Mouse (Mus musculus) left cerebral cortex, postnatal 10 days (tissue): ENCODE results near the gene Dera. TPM values are rescaled to one million over a fixed set of nuclear protein-coding genes. Genes with fewer than 3 reads are reported as not detected.

Source experiments
- DNase-seq, 2 experiments: peaks; one replicate each; pipeline ENCODE4 v3.0.0; 2021 to 2022; ENCODE audit warnings: low spot score in 2 of 2, mixed read lengths in 1 of 2; ENCODE audit errors: extremely low spot score in 1 of 2
- intact Hi-C: fragments of 180-260 bp; cut with DNase I; formaldehyde crosslinking; loops from one replicate; pipeline ENCODE4 v1.15.1; 2025
- total RNA-seq, 2 experiments: library from RNA; stranded (reverse); gene quantifications; 2 replicates each; pipeline ENCODE4 v1.2.3; 2021

The Dera gene
- total RNA-seq, 2 experiments from 2014 or later = 10.9 to 13.7 TPM

GRCm38 (mm10) chr6:137796596-137797567 is 42.5 kb downstream of the Dera start:
- intact Hi-C loops = loop anchor here (10.0 kb wide), 1 partner anchor 368 kb away; no protein-coding TSS in a partner anchor
- peak in 1 of 2 experiments; percentile 53 for DNase-seq

- intact Hi-C loops = loop anchor here (10.0 kb wide), 1 partner anchor 366 kb away; no protein-coding TSS in a partner anchor
- no peak for DNase-seq
These were observed 44.9 kb downstream of the Dera start for GRCm38 (mm10) chr6:137799253-137799652.

- intact Hi-C loops = no loop called here
These were observed 49.2 kb downstream of the Dera start for GRCm38 (mm10) chr6:137803456-137804005.

GRCm38 (mm10) chr6:137804121-137804520 is 49.8 kb downstream of the Dera start:
- no peak for DNase-seq
- intact Hi-C loops = no loop called here

More at GRCm38 (mm10) chr6:137803456-137804005, 49.2 kb downstream of the Dera start:
- no peak for DNase-seq

GRCm38 (mm10) chr6:137804606-137805005 is 50.3 kb downstream of the Dera start:
- intact Hi-C loops = no loop called here
- no peak for DNase-seq

- DNase-seq = no peak
- intact Hi-C loops = no loop called here
These were observed 52.0 kb downstream of the Dera start for GRCm38 (mm10) chr6:137806342-137806741.

GRCm38 (mm10) chr6:137806806-137807205 is 52.5 kb downstream of the Dera start:
- intact Hi-C loops = no loop called here
- no peak for DNase-seq

GRCm38 (mm10) chr6:137807296-137807695 is 53.0 kb downstream of the Dera start:
- intact Hi-C loops = no loop called here
- no peak for DNase-seq

- intact Hi-C loops = no loop called here
These were observed 54.4 kb downstream of the Dera start for GRCm38 (mm10) chr6:137808706-137809105.

GRCm38 (mm10) chr6:137810136-137810535 is 55.8 kb downstream of the Dera start:
- intact Hi-C loops = no loop called here
- DNase-seq = no peak

More at GRCm38 (mm10) chr6:137808706-137809105, 54.4 kb downstream of the Dera start:
- DNase-seq = no peak

- intact Hi-C loops = no loop called here
These were observed 59.7 kb downstream of the Dera start for GRCm38 (mm10) chr6:137814006-137814405.

GRCm38 (mm10) chr6:137816508-137816907 is 62.2 kb downstream of the Dera start:
- intact Hi-C loops = no loop called here
- DNase-seq = no peak

More at GRCm38 (mm10) chr6:137814006-137814405, 59.7 kb downstream of the Dera start:
- DNase-seq = no peak

GRCm38 (mm10) chr6:137822550-137822949 is 68.2 kb downstream of the Dera start:
- no peak for DNase-seq
- intact Hi-C loops = no loop called here

GRCm38 (mm10) chr6:137824046-137825021 is 70.0 kb downstream of the Dera start:
- intact Hi-C loops = no loop called here
- no peak for DNase-seq

GRCm38 (mm10) chr6:137825022-137825613 is 70.8 kb downstream of the Dera start:
- intact Hi-C loops = no loop called here
- no peak for DNase-seq

GRCm38 (mm10) chr6:137829056-137829776 is 74.9 kb downstream of the Dera start:
- intact Hi-C loops = no loop called here
- DNase-seq = no peak

- intact Hi-C loops = no loop called here
These were observed 82.5 kb downstream of the Dera start for GRCm38 (mm10) chr6:137836799-137837198.

GRCm38 (mm10) chr6:137843337-137843736 is 89.0 kb downstream of the Dera start:
- intact Hi-C loops = no loop called here
- DNase-seq = no peak

More at GRCm38 (mm10) chr6:137836799-137837198, 82.5 kb downstream of the Dera start:
- DNase-seq = no peak
